Mouse (Mus musculus) lung, embryonic 15.5 days (tissue): ENCODE data around the gene Ttll6. TPM values are rescaled to one million over a fixed set of nuclear protein-coding genes. Genes with fewer than 3 reads are reported as not detected.
A peak's percentile ranks its signal among the peaks of the same experiment; 100 is the strongest.
"Not testable (repeated sequence)": the region's sequence is repeated elsewhere in the genome, so short reads cannot be mapped to it uniquely, and the experiment has no call there.

ENCODE experiments used
- ATAC-seq: fragments of 200-750 bp; cut with Nextera tagmentation; 2 replicates; pipeline ENCODE4 v1.8.0; 2017; ENCODE audit warnings: moderate number of reproducible peaks, borderline replicate concordance; ENCODE audit not compliant: low FRiP score, low TSS enrichment; ENCODE audit errors: extremely low read depth
- H3K27ac ChIP-seq: fragments of 300-500 bp; sonication (generic); 2 replicates; pipeline ENCODE4 v1.5.1; 2015; ENCODE audit warnings: moderate library complexity, mild to moderate bottlenecking, inconsistent platforms
- H3K27me3 ChIP-seq: fragments of 300-500 bp; sonication (generic); 2 replicates; pipeline ENCODE4 v1.6.1; 2015; ENCODE audit warnings: inconsistent platforms
- H3K36me3 ChIP-seq: fragments of 300-500 bp; sonication (generic); 2 replicates; pipeline ENCODE4 v1.6.1; 2015; ENCODE audit warnings: inconsistent platforms
- H3K4me1 ChIP-seq: fragments of 300-500 bp; sonication (generic); 2 replicates; pipeline ENCODE4 v1.6.1; 2015; ENCODE audit warnings: inconsistent platforms
- H3K4me2 ChIP-seq: fragments of 300-500 bp; sonication (generic); 2 replicates; pipeline ENCODE4 v1.6.1; 2015; ENCODE audit warnings: inconsistent platforms, mild to moderate bottlenecking, moderate library complexity
- H3K4me3 ChIP-seq: fragments of 300-500 bp; sonication (generic); 2 replicates; pipeline ENCODE4 v1.5.1; 2015; ENCODE audit warnings: mild to moderate bottlenecking, inconsistent platforms
- H3K9ac ChIP-seq: fragments of 300-500 bp; sonication (generic); 2 replicates; pipeline ENCODE4 v1.6.1; 2015; ENCODE audit warnings: inconsistent platforms
- H3K9me3 ChIP-seq: fragments of 300-500 bp; sonication (generic); 2 replicates; pipeline ENCODE4 v1.6.1; 2016; ENCODE audit warnings: inconsistent platforms
- WGBS: fragments of 180-500 bp; shearing (Covaris S2); methylation state at CpG from one replicate; pipeline ENCODE4 v1.1.7; 2015; 5-methylcytosine and 5-hydroxymethylcytosine counted together
- polyA plus RNA-seq: library from polyadenylated mRNA; unstranded; fragments of >200 nt; fragmentation: Nextera tagmentation; extraction: Ambion mirVana; gene quantifications from 2 replicates; pipeline ENCODE4 v1.2.1, GENCODE M21; 2015

Gene Ttll6
- polyA plus RNA-seq, 1 experiment from 2014 or later = 0.93 TPM

DNA sequence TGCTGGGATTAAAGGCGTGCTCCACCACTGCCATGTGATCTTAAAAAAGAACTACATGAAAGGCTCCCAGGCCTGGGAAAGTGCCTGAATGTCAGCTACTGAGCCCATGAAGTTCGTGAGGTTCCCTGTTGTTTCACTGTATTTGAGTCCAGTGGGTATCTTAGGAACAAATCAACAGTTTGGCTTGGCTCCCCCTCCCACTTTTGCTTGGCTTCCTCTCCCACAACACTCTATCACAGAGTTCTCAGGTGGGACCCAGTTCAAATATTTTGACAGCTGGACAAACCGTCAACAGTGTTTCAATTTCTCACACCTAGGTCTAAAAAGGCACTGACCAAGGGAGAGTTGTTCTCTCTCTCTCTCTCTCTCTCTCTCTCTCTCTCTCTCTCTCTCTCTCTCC, 14.2 kb upstream of the Ttll6 start:
- WGBS = 44% methylated on average over 3 of the region's 3 CpGs
- ATAC-seq = no peak
- no peak overlapping the region for H3K27ac ChIP-seq
- no peak overlapping the region for H3K4me2 ChIP-seq
- H3K36me3 ChIP-seq = no peaks in the 10 kb centered on the region
- H3K9ac ChIP-seq = no peak overlapping the region
- peaks cover 27% of the 10 kb centered on the region for H3K27me3 ChIP-seq
- H3K9me3 ChIP-seq = no peaks in the 10 kb centered on the region
- H3K4me3 ChIP-seq = no peak overlapping the region
- H3K4me1 ChIP-seq = peaks cover 3% of the 10 kb centered on the region

DNA sequence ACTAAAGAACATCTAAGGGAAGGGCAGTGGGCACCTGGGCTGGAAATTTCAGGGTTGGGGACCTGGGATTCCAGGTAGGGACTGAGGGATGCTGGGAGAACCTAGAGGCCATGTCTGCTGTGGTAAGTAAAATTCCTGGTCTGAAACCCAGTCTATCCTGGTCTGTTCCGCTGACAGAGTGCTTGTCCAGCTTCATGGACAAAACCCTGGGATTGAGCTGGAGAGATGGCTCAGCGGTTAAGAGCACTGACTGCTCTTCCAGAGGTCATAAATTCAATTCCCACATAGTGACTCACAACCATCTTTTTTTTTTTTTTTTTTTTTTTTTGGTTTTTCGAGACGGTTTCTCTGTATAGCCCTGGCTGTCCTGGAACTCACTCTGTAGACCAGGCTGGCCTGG, 10.8 kb upstream of the Ttll6 start:
- not testable (repeated sequence) for H3K9ac ChIP-seq, H3K4me2 ChIP-seq, H3K4me3 ChIP-seq, ATAC-seq, H3K27ac ChIP-seq, H3K36me3 ChIP-seq, H3K4me1 ChIP-seq, H3K9me3 ChIP-seq
- WGBS = 87% methylated on average over 4 of the region's 4 CpGs
- H3K27me3 ChIP-seq = peaks cover 49% of the 10 kb centered on the region

DNA sequence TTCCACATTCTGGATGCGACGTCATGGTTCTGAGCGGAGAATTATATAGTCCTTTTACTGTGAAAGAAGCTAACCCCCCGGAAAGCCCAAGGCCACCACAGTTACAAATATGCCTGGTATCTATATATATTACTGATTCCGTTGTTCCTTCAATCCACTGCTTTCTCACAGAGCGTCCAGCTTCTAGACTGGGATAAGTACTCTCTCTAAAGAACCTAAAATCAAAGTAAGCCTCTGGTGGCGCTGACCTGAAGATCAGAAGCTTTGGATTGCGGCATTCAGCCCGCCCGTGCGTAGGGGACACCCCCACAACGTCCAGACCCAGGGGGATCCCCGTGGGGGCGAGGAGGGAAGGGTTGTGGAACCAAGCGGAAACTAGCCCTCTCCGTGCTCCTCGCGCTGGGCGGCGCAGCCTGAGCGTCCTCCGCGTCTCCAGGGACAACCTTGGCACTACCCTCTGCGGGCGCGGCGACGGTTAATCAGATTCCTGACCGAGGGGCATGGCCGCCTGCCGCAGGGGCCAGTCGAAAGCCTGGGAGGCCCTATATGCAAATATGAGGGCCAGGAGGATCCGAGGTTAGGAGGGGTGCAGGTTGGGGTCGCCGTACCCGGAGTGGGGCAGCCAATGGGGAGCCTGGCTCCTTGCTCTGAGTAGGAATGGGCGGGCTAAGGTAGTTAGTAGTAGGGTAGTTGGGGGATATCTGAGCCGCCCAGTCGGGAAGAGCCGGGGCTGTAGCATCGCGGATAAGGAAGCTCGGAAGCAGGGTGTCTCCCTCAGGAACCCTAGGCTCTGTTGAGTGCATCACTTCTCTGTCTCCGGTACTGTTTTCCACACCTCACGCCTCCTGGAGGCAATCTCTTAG, 9.3 kb upstream of the Ttll6 start:
- H3K36me3 ChIP-seq = no peaks in the 10 kb centered on the region
- H3K9me3 ChIP-seq = no peaks in the 10 kb centered on the region
- 2% methylated on average over 45 of the region's 45 CpGs for WGBS
- H3K9ac ChIP-seq = no peak overlapping the region; the same call in 1 of the 2 replicates
- peaks cover 6% of the 10 kb centered on the region for H3K4me1 ChIP-seq
- peak overlapping the region; percentile 73 for H3K4me2 ChIP-seq
- peaks cover 49% of the 10 kb centered on the region for H3K27me3 ChIP-seq
- 0 out of 2 replicates have a peak, but pooled peaks have one; percentile 31 for ATAC-seq
- no peak overlapping the region for H3K27ac ChIP-seq
- H3K4me3 ChIP-seq = peak overlapping the region; percentile 37

DNA sequence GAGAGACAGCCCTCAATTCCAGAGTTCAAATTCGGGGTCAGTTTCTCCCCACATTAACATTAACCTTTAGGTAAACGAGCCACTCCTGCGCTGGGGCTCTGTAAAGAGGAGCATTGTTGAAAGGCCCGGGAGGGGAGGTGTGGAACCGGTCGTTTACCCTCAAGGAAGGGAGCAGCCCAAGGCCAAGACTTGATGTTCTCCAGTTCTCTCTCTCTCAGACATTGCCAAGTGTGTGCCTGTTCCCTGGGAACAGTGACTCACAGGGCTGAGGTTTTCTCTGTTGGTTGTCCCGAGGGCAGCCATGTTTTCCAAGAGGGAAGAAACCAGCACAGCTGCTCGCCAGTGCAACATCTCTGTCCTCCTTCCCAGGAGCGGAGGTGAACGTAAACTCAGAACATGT, 3.0 kb upstream of the Ttll6 start:
- H3K4me3 ChIP-seq = no peak overlapping the region
- WGBS = 44% methylated on average over 10 of the region's 10 CpGs
- H3K9ac ChIP-seq = no peak overlapping the region
- no peaks in the 10 kb centered on the region for H3K4me1 ChIP-seq
- peaks cover 30% of the 10 kb centered on the region for H3K27me3 ChIP-seq
- H3K36me3 ChIP-seq = no peaks in the 10 kb centered on the region
- no peak for ATAC-seq
- no peak overlapping the region for H3K27ac ChIP-seq
- no peaks in the 10 kb centered on the region for H3K9me3 ChIP-seq
- H3K4me2 ChIP-seq = no peak overlapping the region

DNA sequence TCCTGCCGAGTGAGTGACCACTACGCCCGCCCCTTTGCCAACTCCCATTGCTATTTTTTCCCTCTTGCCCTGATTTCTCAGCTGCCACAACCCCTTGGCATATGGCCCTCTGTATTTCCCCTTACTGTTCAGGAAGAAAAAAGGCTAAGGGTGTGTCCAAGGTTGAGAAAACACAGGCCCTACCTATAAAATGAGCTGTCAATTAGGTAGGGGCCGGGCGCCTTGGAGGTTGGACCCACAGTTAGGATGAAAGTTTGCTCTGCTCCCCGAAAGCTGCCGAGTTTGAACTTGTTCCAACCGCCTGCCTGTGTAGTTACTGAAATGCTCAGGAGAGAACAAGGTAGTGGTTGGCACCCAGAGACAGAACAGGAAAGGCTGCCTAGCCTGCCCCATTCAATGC, 2.3 kb downstream of the Ttll6 start:
- ATAC-seq = no peak
- no peaks in the 10 kb centered on the region for H3K36me3 ChIP-seq
- no peak overlapping the region for H3K4me2 ChIP-seq
- H3K4me3 ChIP-seq = no peak overlapping the region
- H3K27me3 ChIP-seq = peaks cover 22% of the 10 kb centered on the region
- no peak overlapping the region for H3K27ac ChIP-seq
- no peaks in the 10 kb centered on the region for H3K4me1 ChIP-seq
- H3K9me3 ChIP-seq = no peaks in the 10 kb centered on the region
- no peak overlapping the region for H3K9ac ChIP-seq
- 73% methylated on average over 8 of the region's 8 CpGs for WGBS

DNA sequence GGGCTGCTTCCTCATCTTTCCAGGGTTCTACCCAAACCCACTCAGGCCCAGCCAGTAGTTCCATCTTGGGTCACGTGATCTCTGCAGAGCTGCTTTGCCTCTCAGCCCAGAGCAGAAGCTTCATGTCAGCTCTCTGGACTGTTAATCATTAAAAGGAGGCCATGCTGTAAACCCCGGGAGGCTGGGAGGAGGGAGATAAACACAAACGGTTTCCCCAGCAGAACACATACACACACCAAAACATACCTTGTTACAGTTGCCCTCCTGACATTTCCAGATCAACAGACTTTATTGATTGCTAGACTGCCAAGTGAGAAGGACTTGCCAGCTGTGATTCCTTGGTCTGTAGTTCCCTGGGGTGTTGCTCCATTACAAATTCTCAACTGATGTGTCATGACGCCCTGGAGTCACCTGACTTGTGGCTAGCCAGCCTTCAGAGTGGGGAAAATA, 7.2 kb downstream of the Ttll6 start:
- Histone ChIP-seq H3K27me3 (peaks cover 20% of the 10 kb centered on the region), H3K27ac (no peak overlapping the region), H3K4me1 (peaks cover 1% of the 10 kb centered on the region), H3K9ac (no peak overlapping the region), H3K9me3 (no peaks in the 10 kb centered on the region), H3K4me3 (no peak overlapping the region), H3K4me2 (no peak overlapping the region), H3K36me3 (no peaks in the 10 kb centered on the region)
- no peak for ATAC-seq
- WGBS = 7% methylated on average over 4 of the region's 4 CpGs

DNA sequence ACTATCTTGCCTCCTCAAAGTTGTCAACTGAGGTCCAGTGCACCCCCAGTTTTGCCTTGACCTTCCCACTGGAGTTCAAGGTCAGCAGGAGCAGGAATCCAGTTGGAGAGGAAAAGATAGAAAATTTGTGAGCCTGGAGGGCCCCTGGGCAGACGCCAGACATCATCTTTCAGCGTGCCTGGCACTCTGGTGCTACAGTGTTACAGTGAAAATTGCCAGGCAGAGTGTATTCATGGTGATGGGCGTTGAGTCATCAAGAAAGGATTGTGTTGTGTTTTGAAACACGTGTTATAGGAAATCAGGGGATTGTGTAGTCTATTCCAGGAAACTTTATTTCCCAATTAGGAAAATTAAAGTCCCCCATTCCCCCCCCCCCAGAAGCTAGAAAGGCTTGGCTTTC, 10.2 kb downstream of the Ttll6 start:
- Histone ChIP-seq H3K4me2 (no peak overlapping the region), H3K27me3 (peaks cover 47% of the 10 kb centered on the region), H3K9me3 (no peaks in the 10 kb centered on the region), H3K9ac (no peak overlapping the region), H3K27ac (no peak overlapping the region), H3K4me3 (no peak overlapping the region), H3K4me1 (peaks cover 5% of the 10 kb centered on the region), H3K36me3 (no peaks in the 10 kb centered on the region)
- WGBS = 55% methylated on average over 4 of the region's 4 CpGs
- no peak for ATAC-seq

DNA sequence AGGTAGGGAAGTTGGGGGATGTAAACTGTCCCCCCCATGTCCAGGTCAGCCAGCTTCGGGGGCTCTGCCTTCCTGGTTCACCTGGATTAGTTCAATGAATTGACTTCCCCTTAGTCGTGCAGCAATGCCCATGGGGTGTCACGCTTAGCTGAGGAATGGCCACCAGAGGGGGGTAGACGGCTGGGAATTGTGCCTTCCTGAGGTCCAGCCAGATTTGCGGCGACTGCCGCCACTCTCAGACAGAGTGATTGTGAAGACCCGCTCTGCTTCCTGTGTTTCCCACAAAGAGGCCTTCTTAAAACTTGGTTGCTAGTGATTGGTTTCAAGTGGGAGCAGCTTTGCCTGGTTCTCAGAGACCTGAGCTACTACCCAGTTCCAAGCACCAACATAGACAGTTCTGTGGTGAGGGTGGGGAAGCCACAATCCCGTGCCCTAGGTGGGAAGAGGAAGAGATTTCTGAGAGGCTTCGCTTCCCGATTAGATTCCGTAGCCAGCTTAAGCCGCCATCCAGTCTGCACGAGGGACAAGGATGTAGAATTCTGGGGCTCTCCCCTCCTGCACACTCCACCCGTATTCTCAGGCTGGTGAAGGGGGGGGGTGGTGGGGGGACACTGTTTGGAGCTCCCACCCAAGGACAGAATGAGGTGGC, 12.2 kb downstream of the Ttll6 start:
- peaks cover 5% of the 10 kb centered on the region for H3K4me1 ChIP-seq
- 3% methylated on average over 15 of the region's 15 CpGs for WGBS
- ATAC-seq = peak; percentile 62; the same call in 1 of the 2 replicates
- peak overlapping the region; percentile 44 for H3K4me2 ChIP-seq
- no peaks in the 10 kb centered on the region for H3K36me3 ChIP-seq
- no peak overlapping the region for H3K27ac ChIP-seq
- H3K9ac ChIP-seq = peak overlapping the region; percentile 19; the same call in 1 of the 2 replicates
- H3K4me3 ChIP-seq = 0 out of 2 replicates have a peak overlapping the region, but pooled peaks have one; percentile 11
- H3K27me3 ChIP-seq = peaks cover 58% of the 10 kb centered on the region
- H3K9me3 ChIP-seq = no peaks in the 10 kb centered on the region

DNA sequence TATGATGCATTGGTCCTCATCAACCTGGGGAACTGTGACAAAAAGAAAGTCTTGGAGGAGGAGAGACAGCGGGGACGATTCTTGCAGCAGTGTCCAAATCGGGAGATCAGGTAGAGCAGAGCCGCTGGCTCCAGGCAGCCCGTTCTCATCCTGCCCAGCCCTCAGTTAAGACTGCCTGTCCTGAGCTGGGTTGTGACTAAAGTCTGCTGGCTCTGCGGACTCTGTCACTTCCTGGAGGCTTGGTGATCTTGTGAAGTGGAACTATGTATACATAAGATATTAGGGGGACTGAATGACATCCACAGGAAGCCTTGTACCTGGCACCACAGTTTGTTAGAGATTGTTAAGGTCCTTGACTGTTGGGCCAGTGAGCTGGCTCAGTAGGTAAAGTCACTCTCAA, 13.9 kb downstream of the Ttll6 start:
- WGBS = 56% methylated on average over 6 of the region's 6 CpGs
- H3K4me2 ChIP-seq = no peak overlapping the region
- no peaks in the 10 kb centered on the region for H3K9me3 ChIP-seq
- H3K4me3 ChIP-seq = no peak overlapping the region
- H3K4me1 ChIP-seq = peaks cover 5% of the 10 kb centered on the region
- peaks cover 68% of the 10 kb centered on the region for H3K27me3 ChIP-seq
- no peaks in the 10 kb centered on the region for H3K36me3 ChIP-seq
- H3K27ac ChIP-seq = no peak overlapping the region
- ATAC-seq = no peak
- H3K9ac ChIP-seq = no peak overlapping the region

DNA sequence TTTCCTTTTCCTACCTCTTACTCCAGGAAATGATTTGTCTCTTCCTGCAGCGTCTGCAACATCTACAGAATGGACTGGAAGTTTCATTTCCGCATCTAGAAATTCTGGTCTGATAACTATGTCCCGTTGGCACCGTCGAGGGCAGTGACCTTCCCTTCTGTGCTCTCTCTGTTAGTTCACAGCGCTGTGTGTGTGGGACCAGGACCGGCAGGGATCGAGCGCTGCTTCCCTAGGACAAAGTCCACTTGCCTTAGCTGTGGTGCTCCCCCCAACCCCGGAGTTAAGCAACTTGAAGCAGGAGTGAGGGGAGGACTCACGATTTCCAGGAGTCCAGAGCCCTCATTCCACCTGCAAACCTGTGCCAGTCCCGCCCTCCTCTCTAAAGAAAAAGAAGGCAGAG, 31.2 kb downstream of the Ttll6 start:
- H3K27me3 ChIP-seq = peaks cover 72% of the 10 kb centered on the region
- H3K4me1 ChIP-seq = no peaks in the 10 kb centered on the region
- no peak overlapping the region for H3K27ac ChIP-seq
- no peak overlapping the region for H3K9ac ChIP-seq
- no peak overlapping the region for H3K4me2 ChIP-seq
- 46% methylated on average over 12 of the region's 12 CpGs for WGBS
- no peak for ATAC-seq
- no peaks in the 10 kb centered on the region for H3K36me3 ChIP-seq
- no peak overlapping the region for H3K4me3 ChIP-seq
- H3K9me3 ChIP-seq = no peaks in the 10 kb centered on the region

DNA sequence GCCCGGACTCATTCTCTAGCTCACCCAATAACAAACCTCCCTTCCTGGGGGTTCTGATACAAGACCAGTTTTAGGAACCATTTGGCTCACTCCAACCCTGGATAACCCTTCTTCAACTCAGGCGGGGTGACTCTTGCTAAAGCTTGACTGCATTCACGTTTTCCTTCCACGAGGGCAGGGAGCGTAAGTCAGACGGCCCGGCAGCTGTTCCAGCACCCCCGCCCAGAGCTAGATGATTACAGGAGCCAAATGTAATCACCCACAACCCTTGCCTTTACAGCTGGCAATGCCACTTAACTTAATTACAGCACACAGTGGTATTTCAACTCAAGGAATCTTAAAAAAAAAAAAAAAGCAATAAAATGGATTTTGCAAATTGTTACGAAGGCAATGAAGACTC, 34.5 kb downstream of the Ttll6 start:
- H3K27me3 ChIP-seq = peaks cover 98% of the 10 kb centered on the region
- H3K4me3 ChIP-seq = no peak overlapping the region
- WGBS = 32% methylated on average over 9 of the region's 9 CpGs
- no peak overlapping the region for H3K4me2 ChIP-seq
- H3K9ac ChIP-seq = no peak overlapping the region
- no peaks in the 10 kb centered on the region for H3K36me3 ChIP-seq
- no peaks in the 10 kb centered on the region for H3K4me1 ChIP-seq
- H3K9me3 ChIP-seq = no peaks in the 10 kb centered on the region
- H3K27ac ChIP-seq = no peak overlapping the region
- ATAC-seq = no peak

DNA sequence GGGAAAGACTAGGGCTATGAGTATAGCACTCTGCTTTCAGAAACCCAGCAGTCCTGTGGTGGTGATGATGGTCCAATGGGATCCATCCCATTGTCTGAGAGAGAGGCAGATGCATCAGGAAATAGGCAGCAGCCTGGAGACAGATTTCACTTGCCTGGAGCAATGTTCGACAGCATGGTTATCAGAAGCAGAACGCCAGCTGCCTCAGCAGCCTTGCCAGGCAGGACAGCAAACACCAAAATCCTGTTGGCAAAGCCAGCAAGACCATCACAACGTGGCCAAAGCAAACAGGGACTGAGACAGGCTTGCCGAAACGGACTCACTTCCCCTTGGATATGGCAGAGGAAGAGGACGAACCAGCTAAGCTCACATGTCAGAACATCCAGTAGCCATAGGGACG, 35.4 kb downstream of the Ttll6 start:
- Histone ChIP-seq H3K9ac (no peak overlapping the region), H3K4me1 (no peaks in the 10 kb centered on the region), H3K9me3 (no peaks in the 10 kb centered on the region), H3K36me3 (no peaks in the 10 kb centered on the region), H3K27ac (no peak overlapping the region), H3K27me3 (peaks cover 100% of the 10 kb centered on the region), H3K4me3 (no peak overlapping the region), H3K4me2 (no peak overlapping the region)
- 14% methylated on average over 7 of the region's 7 CpGs for WGBS
- ATAC-seq = no peak
